8 mouse cellular contexts compared by ENCODE assay signal in genomic region chr8:122190349-122191053, GRCm38 (mm10).
DNase-seq lines count a peak whose midpoint lies in the region; ATAC-seq and TF ChIP-seq lines count a peak whose summit lies in the region.

No protein-coding gene starts in this region.

- no peaks in the 10 kb centered on the region for H3K79me2 ChIP-seq in heart, adult 2 months (replicated peaks; ENCODE audit: control insufficient read depth, insufficient read depth, low read length)

- intact Hi-C loops in heart, adult 2 months (cut with DNase I) = no loop called here
- intact Hi-C loops in left cerebral cortex, postnatal 25 days (cut with DNase I) = no loop called here

- in situ Hi-C loops in ES-E14 (cut with MboI; ENCODE audit: low sequenced_read_pairs in 2 of 2, unreplicated experiment in 2 of 2) = no loop called here

- H3K9ac ChIP-seq in forebrain, embryonic 12.5 days = no peak overlapping the region
- H3K9ac ChIP-seq in ES-E14 (ENCODE audit: insufficient read depth, low read depth, low read length, poor library complexity, severe bottlenecking) = peak overlapping the region; percentile 5; the same call in 1 of the 2 replicates
- no peak overlapping the region for H3K9ac ChIP-seq in heart, adult 2 months (ENCODE audit: low read depth, low read length)
- H3K9ac ChIP-seq in stomach, postnatal 0 days (ENCODE audit: low read length) = no peak overlapping the region
- no peak overlapping the region for H3K9ac ChIP-seq in midbrain, embryonic 11.5 days (ENCODE audit: low read length)

- peak; percentile 55; the same call in 1 of the 2 replicates for ATAC-seq in forebrain, embryonic 12.5 days (ENCODE audit: low FRiP score)
- 0 out of 2 replicates have a peak, but pooled peaks have one; percentile 34 for ATAC-seq in stomach, postnatal 0 days (ENCODE audit: low FRiP score, low TSS enrichment)
- ATAC-seq in midbrain, embryonic 11.5 days (ENCODE audit: low FRiP score) = no peak

- no peak for TF ChIP-seq CTCF in heart, adult 2 months (IDR thresholded peaks at IDR 0.05)
- no peak for TF ChIP-seq CTCF in stomach, postnatal 0 days (IDR thresholded peaks at IDR 0.05; ENCODE audit: low read depth)

- peaks cover 11% of the 10 kb centered on the region; the same call in 1 of the 2 replicates for H3K4me1 ChIP-seq in forebrain, embryonic 12.5 days
- peaks cover 40% of the 10 kb centered on the region for H3K4me1 ChIP-seq in forebrain, embryonic 10.5 days
- H3K4me1 ChIP-seq in ES-E14 (ENCODE audit: control insufficient read depth in 2 of 2, insufficient read depth in 2 of 2, low read length in 2 of 2, poor library complexity in 1 of 2) = peaks cover 0 to 2% of the 10 kb centered on the region in 2 experiments; a peak in 1 of 4 replicates
- H3K4me1 ChIP-seq in heart, adult 2 months (ENCODE audit: control insufficient read depth, insufficient read depth, low read length) = peaks cover 5% of the 10 kb centered on the region; the same call in 1 of the 2 replicates
- no peaks in the 10 kb centered on the region; the same call in 1 of the 2 replicates for H3K4me1 ChIP-seq in stomach, postnatal 0 days (replicated peaks; ENCODE audit: control insufficient read depth, insufficient read depth)
- H3K4me1 ChIP-seq in midbrain, embryonic 11.5 days (ENCODE audit: control insufficient read depth, insufficient read depth, low read length) = no peaks in the 10 kb centered on the region

- no peaks in the 10 kb centered on the region for H3K9me3 ChIP-seq in forebrain, embryonic 12.5 days
- H3K9me3 ChIP-seq in forebrain, embryonic 10.5 days = no peaks in the 10 kb centered on the region
- no peaks in the 10 kb centered on the region for H3K9me3 ChIP-seq in ES-E14 (ENCODE audit: control insufficient read depth, insufficient read depth, low read depth, low read length)
- H3K9me3 ChIP-seq in stomach, postnatal 0 days (ENCODE audit: control insufficient read depth, low read length) = no peaks in the 10 kb centered on the region
- H3K9me3 ChIP-seq in midbrain, embryonic 11.5 days (ENCODE audit: control insufficient read depth, low read length) = no peaks in the 10 kb centered on the region

- H3K4me3 ChIP-seq in forebrain, embryonic 12.5 days (replicated peaks) = no peak overlapping the region
- H3K4me3 ChIP-seq in forebrain, embryonic 10.5 days = no peak overlapping the region
- H3K4me3 ChIP-seq in ES-E14 (ENCODE audit: insufficient read depth in 1 of 2, low read depth in 1 of 2, low read length in 2 of 2, poor library complexity in 1 of 2, severe bottlenecking in 1 of 2) = peak overlapping the region; percentile 22 to 46; a peak in 1 of 4 replicates
- no peak overlapping the region for H3K4me3 ChIP-seq in heart, adult 2 months
- no peak overlapping the region for H3K4me3 ChIP-seq in stomach, postnatal 0 days (ENCODE audit: low read depth, low read length)
- no peak overlapping the region for H3K4me3 ChIP-seq in midbrain, embryonic 11.5 days (ENCODE audit: low read depth, low read length)

- TF ChIP-seq EP300 in heart, adult 2 months (IDR thresholded peaks at IDR 0.05; ENCODE audit: insufficient read depth, low read depth, low read length) = no peak
- no peak for TF ChIP-seq EP300 in stomach, postnatal 0 days (optimal IDR thresholded peaks at IDR 0.05)

- peak overlapping the region; percentile 65 for H3K27ac ChIP-seq in forebrain, embryonic 12.5 days
- H3K27ac ChIP-seq in forebrain, embryonic 10.5 days = no peak overlapping the region
- no peak overlapping the region for H3K27ac ChIP-seq in ES-E14 (ENCODE audit: insufficient read depth, low read depth, low read length, poor library complexity, severe bottlenecking)
- no peak overlapping the region; the same call in 1 of the 2 replicates for H3K27ac ChIP-seq in heart, adult 2 months
- no peak overlapping the region for H3K27ac ChIP-seq in stomach, postnatal 0 days (replicated peaks)
- no peak overlapping the region for H3K27ac ChIP-seq in midbrain, embryonic 11.5 days (ENCODE audit: low read depth, low read length)

- no peak overlapping the region for H3K4me2 ChIP-seq in forebrain, embryonic 12.5 days
- no peak overlapping the region for H3K4me2 ChIP-seq in stomach, postnatal 0 days (replicated peaks; ENCODE audit: low read depth)
- H3K4me2 ChIP-seq in midbrain, embryonic 11.5 days = no peak overlapping the region

- TF ChIP-seq POLR2A in heart, adult 2 months (IDR thresholded peaks at IDR 0.05; ENCODE audit: insufficient read depth, low read depth, low read length) = no peak

- DNase-seq in forebrain, embryonic 10.5 days (ENCODE audit: extremely low spot score, low spot score) = no peak
- no peak for DNase-seq in ES-E14 (ENCODE audit: low read depth, low spot score)
- DNase-seq in heart, adult 2 months = peak; percentile 39 to 48
- peak; percentile 16 to 59 for DNase-seq in left cerebral cortex, postnatal 25 days (ENCODE audit: low spot score in 2 of 2)
- DNase-seq in stomach, postnatal 0 days (ENCODE audit: low spot score) = peak; percentile 40
- DNase-seq in gastrocnemius, postnatal 10 days = no peak
- no peak for DNase-seq in midbrain, embryonic 11.5 days (ENCODE audit: low spot score, missing footprints)

- WGBS in forebrain, embryonic 12.5 days = 59% methylated on average over 16 of the region's 16 CpGs
- WGBS in forebrain, embryonic 10.5 days = 81% methylated on average over 16 of the region's 16 CpGs
- WGBS in heart, adult 2 months = 49% methylated on average over 16 of the region's 16 CpGs
- 51% methylated on average over 16 of the region's 16 CpGs for WGBS in stomach, postnatal 0 days
- 75% methylated on average over 16 of the region's 16 CpGs for WGBS in midbrain, embryonic 11.5 days

- H3K27me3 ChIP-seq in forebrain, embryonic 12.5 days = no peaks in the 10 kb centered on the region
- H3K27me3 ChIP-seq in forebrain, embryonic 10.5 days (ENCODE audit: poor library complexity, severe bottlenecking) = no peaks in the 10 kb centered on the region
- no peaks in the 10 kb centered on the region for H3K27me3 ChIP-seq in heart, adult 2 months (ENCODE audit: control insufficient read depth, insufficient read depth, low read length)
- no peaks in the 10 kb centered on the region for H3K27me3 ChIP-seq in stomach, postnatal 0 days (ENCODE audit: control insufficient read depth, insufficient read depth, low read length)
- no peaks in the 10 kb centered on the region for H3K27me3 ChIP-seq in midbrain, embryonic 11.5 days (ENCODE audit: control insufficient read depth, insufficient read depth, low read length)

- no peaks in the 10 kb centered on the region for H3K36me3 ChIP-seq in forebrain, embryonic 12.5 days (replicated peaks)
- no peaks in the 10 kb centered on the region for H3K36me3 ChIP-seq in forebrain, embryonic 10.5 days (replicated peaks)
- H3K36me3 ChIP-seq in ES-E14 (ENCODE audit: control insufficient read depth, insufficient read depth, low read length, poor library complexity, severe bottlenecking) = no peaks in the 10 kb centered on the region
- H3K36me3 ChIP-seq in heart, adult 2 months (ENCODE audit: control insufficient read depth, insufficient read depth, low read length) = no peaks in the 10 kb centered on the region
- no peaks in the 10 kb centered on the region for H3K36me3 ChIP-seq in stomach, postnatal 0 days (ENCODE audit: control insufficient read depth, insufficient read depth, low read length)
- no peaks in the 10 kb centered on the region for H3K36me3 ChIP-seq in midbrain, embryonic 11.5 days (ENCODE audit: control insufficient read depth, insufficient read depth, low read length)

TF ChIP-seq in ES-E14, 5 proteins besides CTCF, POLR2A, EP300 and RAD21:
- no peak for TF ChIP-seq CHD2 (IDR thresholded peaks at IDR 0.05; ENCODE audit: low read depth, low read length)
- no peak for TF ChIP-seq MAFK (IDR thresholded peaks at IDR 0.05; ENCODE audit: insufficient read depth, low read depth, low read length)
- TF ChIP-seq HCFC1 (IDR thresholded peaks at IDR 0.05; ENCODE audit: borderline replicate concordance, insufficient read depth, low read length) = no peak
- no peak for TF ChIP-seq ZC3H11A (IDR thresholded peaks at IDR 0.05; ENCODE audit: borderline replicate concordance, low read depth, low read length)
- no peak for TF ChIP-seq ZNF384 (IDR thresholded peaks at IDR 0.05; ENCODE audit: low read depth, low read length)

Comparison
In these comparisons a context has a peak if more than half of its experiments do, and no peak if none do; other contexts are left out.
1. H3K4me3 ChIP-seq: peak in ES-E14 (2 of 2); none in forebrain, embryonic 12.5 days (single experiment), forebrain, embryonic 10.5 days (single experiment), heart, adult 2 months (single experiment), stomach, postnatal 0 days (single experiment) and midbrain, embryonic 11.5 days (single experiment).
2. DNase-seq: peak in heart, adult 2 months (2 of 2), left cerebral cortex, postnatal 25 days (2 of 2) and stomach, postnatal 0 days (single experiment); none in forebrain, embryonic 10.5 days (single experiment), ES-E14 (single experiment), gastrocnemius, postnatal 10 days (single experiment) and midbrain, embryonic 11.5 days (single experiment).